Mouse (Mus musculus) mature B cell (primary cell): Measurements from ENCODE around the gene Fgfr2.
"Not testable (repeated sequence)": the region's sequence is repeated elsewhere in the genome, so short reads cannot be mapped to it uniquely, and the experiment has no call there.

Source experiments
- in situ Hi-C: fragments of 300-500 bp; cut with MboI; formaldehyde crosslinking; loops from 2 replicates; pipeline ENCODE4 v1.14.3; 2019

Gene Fgfr2

DNA sequence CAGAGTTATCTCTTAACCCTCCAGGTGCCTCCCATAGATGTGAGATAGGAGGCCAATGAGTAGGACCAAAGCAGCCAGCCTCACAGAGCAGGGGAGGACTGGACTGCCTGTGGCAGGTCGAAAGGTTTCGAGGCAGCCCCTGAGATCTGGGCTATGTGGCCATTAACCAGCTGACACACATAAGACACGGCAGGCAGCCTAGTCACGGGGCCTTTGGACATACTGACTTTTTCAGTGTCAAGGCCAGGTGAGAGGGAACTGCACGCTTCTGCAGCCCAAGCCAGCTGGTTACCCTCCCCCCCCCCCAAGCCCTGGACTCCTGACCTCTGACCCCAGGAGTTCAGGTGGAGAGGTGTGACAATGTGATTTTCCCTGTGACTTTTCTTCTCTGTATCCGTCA, 458.3 kb downstream of the Fgfr2 start:
- in situ Hi-C loops: no loop called here

DNA sequence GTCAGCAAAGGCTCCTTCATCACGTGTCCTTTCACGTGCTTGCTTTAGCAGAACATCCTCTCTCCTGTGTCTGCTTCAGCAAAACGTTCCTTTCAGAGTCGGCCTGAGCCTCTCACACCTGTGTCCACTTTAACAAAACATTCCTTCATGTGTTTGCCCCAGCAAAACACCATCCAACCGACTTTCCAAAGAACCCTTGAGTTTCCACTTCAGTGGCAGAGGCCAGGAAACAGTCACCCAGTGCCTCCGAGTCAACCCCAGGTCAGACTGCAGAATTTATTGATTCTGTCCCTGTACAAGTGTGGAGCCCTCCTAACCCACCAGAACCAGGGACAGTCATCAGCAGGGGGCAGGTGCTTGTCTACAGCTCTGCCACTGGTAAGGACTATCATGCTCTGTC, 460.3 kb downstream of the Fgfr2 start:
- in situ Hi-C loops: not testable (repeated sequence)

DNA sequence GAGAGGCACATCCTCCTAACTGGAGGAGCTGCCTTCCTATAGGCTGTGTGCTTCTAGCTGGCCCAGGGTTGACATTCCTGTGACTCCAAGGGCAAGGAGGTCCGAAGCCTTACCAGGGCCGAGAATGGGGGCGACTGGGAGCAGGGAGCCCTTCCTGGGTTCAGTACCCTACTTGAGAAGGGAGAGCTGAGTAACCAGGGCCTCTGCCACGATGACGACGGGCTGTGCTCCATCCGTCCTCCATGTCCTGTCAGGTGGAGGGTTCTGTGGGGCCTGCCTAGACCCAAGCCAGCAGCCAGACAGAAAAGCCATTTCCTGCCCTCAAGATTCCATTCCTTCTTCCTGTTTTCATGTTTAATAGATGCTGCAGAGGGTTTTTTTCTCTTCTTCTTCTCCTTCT, 463.5 kb downstream of the Fgfr2 start:
- in situ Hi-C loops: loop anchor here (10.0 kb wide), 2 partner anchors 235 to 345 kb away; no protein-coding TSS in a partner anchor

DNA sequence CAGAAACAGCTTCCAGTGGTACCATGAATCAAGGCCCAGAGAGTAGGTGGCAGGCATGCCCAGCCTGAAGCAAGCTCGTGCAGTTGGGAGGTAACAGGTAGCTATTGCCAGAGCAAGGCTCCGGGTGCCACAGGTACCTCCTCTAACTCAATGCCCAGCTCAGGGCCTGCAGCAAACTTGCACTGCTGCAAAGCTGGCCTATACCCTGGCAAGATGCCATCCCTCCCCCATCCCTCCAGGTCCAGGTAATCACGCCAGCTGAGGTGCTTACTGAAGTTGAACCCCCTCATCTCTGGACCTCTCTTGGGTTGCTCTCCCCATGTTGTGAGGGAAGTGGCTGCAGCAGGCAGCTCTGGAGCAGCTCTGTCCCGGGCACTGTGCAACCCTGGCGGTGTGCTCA, 464.5 kb downstream of the Fgfr2 start:
- in situ Hi-C loops: loop anchor here (10.0 kb wide), 2 partner anchors 236 to 346 kb away; no protein-coding TSS in a partner anchor

DNA sequence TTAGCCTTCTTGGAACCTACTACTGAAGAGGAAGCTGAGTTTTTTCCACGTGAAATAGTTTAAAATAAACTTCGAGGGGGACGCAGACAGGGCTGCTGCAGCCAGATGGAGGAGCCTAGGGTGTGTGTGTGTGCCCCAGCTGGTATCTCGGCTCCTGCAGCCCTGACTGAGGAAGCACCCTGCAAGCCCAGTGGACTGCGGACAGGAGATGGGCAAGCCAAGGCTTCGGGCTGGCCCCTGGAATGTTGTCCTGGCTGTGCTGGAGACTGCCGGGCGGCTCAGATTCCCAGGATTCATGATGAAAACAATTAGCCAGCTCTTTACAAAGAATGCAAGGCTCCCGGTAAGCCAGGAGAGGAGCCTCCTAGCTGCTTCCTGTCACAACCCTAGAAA, 465.1 kb downstream of the Fgfr2 start:
- in situ Hi-C loops: loop anchor here (10.0 kb wide), 2 partner anchors 237 to 347 kb away; no protein-coding TSS in a partner anchor

DNA sequence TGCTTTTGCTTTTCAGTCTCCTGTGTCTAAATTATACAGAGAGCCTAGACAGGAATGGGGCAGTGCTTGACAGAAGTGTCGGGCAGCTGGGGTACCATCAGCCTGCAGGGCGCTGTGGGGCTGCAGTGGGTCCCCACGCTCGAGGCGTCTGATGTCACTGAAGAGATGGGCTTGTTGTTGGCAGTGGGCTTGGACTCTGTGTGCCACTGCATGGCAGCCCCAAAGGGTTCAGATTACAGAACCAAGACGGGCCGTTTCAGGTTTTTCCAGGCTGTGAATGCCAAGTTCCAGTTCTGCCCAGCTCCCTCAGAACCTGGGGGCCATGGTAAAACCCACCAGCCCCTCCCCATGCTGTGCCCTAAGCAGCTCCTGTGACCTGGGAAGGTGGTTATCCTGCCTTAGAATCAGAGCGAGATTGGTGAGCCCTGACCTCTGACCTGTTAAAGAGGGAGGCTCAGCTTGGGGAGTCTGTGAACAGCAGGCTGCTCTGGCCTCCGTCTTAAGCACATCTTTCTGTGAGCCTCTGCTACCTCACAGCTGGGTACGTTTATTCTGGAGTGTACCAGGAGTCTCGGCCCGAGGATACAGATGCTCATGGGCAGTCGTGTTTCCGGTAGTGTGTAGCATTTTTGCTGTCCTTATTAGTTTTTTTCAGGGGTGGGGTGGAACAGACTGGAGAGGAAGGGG, 465.6 kb downstream of the Fgfr2 start:
- in situ Hi-C loops: loop anchor here (10.0 kb wide), 2 partner anchors 237 to 347 kb away; no protein-coding TSS in a partner anchor

DNA sequence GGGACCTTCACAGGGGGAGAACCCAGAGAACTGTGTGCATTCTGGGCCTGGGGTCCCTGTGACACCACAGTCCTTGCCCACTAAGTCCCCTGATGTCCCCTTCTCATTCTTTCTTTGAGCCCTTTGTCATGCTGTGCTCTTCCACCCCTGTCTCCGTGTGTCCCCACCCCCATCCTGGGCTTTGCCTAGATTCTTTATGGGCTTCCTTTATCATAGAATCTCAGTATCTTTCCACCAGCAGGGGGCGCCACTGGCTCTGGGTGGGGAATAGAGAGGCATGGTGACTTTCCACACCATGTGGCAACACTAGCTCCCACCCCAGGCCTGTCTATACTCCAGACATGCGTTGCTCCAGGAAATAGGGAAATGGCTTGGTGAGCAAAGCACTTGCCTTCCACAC, 466.6 kb downstream of the Fgfr2 start:
- in situ Hi-C loops: loop anchor here (10.0 kb wide), 2 partner anchors 238 to 348 kb away; no protein-coding TSS in a partner anchor

DNA sequence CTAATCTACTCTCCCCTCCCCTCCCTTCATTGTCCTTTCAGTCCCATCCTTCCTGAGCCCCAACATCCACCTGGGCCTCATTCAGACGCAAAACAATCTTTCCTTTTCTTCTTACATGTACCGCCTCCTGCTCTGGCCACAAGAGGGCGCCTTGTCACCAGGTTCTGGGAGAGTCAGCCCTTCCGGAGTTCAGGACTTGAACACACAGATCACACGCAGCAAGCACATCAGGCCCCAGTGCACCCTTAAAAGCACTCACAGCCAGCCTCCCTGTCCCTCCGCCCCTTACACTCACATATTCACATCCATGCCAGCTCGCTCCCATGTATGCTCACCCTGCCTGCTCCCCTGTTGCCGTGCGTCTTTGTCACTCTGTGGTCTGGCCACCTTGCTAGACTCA, 467.1 kb downstream of the Fgfr2 start:
- in situ Hi-C loops: loop anchor here (10.0 kb wide), 2 partner anchors 239 to 349 kb away; no protein-coding TSS in a partner anchor

DNA sequence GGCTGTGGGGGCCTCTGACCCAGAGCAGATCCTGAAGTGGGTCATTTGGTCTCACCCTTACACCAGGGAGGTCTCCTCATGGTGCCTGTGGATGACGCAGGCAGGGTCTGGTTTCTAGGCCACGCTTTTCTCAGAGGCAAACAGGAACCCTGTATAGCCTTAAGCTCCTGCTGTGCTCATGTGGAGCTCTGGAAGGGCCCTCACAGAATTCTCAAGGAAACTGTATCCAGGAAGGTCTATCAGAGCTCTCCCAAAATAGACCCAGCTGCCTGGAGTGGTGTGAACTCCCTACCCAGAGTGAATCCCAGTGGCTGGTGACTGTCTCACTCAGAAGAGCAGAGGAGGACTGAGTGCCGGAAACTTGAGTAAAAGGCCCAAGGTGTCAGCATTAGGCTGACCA, 468.7 kb downstream of the Fgfr2 start:
- in situ Hi-C loops: loop anchor here (10.0 kb wide), 2 partner anchors 240 to 350 kb away; no protein-coding TSS in a partner anchor

DNA sequence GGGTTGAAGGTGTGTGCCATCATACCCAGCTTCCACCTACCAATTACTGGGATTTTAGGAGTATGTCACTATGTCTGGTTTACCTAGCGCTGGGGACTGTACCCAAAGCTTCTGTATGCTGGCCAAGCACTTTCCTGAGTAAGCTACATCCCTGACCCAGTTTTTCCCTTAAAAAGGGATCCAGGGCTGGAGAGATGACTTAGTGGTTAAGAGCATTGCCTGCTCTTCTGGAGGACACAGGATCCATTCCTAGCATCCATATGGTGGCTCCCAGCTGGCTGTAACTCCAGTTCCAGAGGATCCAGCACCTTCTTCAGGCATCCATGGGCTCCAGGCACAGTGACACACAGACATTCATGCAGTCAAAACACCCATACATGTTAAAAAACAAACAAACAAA, 476.6 kb downstream of the Fgfr2 start:
- in situ Hi-C loops: no loop called here

DNA sequence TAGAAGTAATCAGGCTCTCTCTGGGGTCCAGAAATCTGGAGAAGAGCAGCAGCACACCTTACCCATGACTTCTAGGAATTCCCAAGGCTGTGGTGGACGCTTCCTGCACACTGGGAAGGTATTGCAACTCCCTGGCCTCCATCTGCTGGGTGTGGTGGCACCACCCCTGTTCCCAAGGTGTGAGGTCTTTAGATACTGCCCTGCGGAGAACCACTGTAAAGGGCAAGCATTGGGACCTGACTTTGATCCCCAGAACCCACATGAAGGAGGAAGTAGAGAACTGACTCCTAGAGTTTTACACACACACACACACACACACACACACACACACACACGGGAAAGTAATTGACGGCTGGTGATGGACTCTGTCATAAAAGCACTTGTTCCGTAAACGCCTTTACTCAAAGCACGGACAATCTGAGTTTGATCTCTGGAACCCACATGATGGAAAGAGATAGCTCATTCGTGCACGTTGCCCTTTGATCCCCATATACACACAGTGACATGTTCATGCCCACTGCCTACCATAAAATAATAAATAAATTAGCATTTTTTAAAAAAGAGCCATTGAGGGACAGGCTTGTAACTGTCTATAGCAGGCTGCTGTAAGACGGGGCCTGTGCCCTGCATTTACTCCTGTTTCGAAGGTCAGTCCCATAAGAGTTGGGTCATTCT, 478.4 kb downstream of the Fgfr2 start:
- in situ Hi-C loops: no loop called here

DNA sequence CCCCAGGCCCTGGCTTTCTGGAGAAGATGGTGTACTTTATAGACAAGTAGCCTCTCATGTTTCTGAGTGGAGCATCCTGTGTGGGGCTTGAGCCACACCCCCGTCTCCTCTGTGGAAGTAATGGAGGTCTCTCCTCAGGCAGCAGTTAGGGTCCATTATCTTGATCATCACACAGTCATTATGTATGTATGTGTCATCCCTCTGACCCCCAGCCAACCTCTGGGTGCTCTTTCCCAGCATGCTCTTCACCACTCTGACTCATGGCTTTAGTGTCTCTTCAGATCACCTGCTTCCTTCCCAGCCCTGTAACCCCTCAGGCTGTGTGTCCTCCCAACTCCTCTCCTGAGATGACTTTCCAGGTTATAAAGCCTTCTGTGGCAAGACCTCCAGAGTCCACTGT, 481.5 kb downstream of the Fgfr2 start:
- in situ Hi-C loops: no loop called here

DNA sequence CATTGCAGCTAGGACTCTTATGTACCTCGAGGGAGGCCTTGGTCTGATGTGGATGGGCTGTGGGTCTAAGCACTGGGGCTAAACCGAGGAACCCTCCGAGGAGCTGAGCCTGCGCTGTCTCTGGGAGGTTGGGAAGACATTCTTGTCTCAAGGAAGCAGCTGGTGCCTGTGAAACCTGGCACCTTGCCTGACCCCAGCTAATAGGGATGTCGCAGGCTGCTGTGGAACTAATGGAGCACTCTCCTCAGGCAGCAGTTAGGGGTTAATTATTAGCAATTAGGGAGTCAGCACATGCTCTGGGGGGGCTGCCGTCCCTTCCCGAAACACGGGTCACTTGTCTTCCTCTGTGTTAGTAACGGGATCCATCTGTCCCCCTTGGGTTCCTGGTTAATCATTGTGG, 482.2 kb downstream of the Fgfr2 start:
- in situ Hi-C loops: no loop called here

DNA sequence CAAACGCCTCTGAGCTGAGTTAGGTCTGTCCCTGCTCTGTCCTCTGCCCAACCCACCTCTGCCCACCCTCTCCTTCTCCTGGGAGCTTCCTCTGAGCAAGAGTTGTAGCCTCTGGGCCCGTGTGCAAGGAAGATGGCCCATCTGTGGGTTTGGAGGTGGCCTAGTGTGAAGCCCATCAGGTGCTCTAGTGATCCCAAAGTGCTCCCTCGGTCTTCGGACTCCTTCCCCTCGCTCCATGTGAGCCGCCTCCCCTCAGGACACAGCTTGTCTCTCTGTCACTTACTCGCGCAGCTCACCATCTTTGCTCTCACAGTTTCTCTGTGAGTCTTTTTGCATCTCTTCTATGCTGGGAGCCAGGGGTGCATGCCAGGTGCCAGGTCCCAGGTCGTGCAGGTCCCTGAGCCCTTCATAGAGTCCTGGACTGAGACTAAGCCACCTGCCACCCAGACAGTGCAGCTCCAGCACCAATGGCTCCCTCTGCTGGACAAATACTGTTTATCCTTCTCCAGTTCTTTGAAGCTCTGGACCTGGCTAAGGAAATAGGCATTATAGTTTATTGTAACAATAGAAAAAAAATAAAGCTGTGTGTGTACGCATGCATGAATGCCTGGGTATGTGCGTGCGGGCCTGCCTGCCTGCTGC, 484.6 kb downstream of the Fgfr2 start:
- in situ Hi-C loops: no loop called here

DNA sequence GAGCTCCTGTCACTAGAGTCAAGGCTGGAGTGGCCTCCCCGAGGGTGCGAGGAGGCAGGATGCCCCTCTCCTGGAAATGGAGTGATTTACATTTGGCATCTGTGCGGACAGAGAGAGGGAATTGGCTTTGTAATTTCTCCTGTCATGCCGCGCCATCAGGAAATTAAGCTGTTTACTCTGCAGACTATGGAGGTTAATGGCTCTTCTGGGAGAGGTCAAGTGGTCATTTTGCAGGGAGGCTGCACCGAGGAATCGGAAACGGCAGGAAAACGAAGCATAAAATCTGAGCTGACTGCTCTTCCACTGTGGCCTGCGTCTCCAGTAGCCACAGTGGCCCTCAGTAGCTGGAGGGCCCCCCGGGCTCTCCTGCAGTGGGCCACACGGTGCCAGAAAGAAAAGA, 485.9 kb downstream of the Fgfr2 start:
- in situ Hi-C loops: no loop called here

DNA sequence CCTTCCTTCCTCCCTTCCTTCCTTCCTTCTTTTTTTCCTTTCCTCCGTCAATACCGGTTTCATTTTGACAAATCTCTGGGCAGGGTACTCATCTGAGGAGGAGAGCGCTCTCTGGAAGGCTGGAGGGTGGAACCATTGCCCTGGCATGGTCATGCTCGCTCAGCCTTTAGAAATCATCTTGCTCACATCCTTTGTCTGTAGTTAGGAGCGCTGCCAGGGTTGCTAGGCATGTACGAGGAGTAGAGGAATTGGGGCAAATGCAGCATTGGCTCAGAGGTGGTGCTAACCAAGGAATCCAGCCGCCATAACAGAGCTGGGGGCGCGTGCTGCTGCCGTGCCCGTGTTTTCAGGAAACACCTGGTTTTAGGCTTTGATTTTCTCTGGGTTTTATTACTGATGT, 491.8 kb downstream of the Fgfr2 start:
- in situ Hi-C loops: no loop called here

DNA sequence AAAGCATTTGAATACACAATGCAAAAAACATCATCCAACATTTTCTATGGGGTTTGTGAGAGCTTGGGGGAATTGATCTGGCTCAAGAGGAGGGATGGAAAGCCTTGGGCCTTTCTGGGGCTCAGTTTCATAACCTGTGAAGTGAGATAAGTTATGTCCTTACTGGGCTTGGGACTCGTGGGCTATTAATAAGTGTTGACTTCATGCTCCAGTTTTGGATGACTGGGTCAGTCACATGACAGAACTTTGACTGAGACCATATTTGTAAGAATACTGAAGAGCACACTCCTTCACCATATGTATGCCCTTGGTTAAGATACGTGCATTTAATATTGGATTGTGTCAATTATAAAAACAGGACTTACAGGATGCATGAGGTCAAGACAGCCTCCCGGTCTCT, 495.7 kb downstream of the Fgfr2 start:
- in situ Hi-C loops: no loop called here

DNA sequence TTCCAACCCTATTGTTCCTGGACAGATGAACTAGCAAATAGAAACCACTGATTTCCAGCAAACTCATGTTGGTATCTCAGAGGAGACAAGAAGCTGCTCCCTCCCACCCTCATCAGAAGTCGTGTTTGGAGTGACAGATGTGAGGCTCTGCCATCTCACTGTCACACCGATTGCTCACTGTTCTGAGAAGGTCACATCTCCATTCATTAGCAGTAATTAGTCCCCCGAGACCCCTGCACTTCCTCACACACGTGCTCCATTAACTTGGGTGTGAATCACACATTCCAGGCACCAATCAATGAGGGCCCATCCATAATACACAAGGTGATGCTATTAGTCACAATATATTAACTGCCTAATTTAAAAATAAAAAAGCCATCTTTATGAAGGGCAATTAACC, 497.0 kb downstream of the Fgfr2 start:
- in situ Hi-C loops: no loop called here

DNA sequence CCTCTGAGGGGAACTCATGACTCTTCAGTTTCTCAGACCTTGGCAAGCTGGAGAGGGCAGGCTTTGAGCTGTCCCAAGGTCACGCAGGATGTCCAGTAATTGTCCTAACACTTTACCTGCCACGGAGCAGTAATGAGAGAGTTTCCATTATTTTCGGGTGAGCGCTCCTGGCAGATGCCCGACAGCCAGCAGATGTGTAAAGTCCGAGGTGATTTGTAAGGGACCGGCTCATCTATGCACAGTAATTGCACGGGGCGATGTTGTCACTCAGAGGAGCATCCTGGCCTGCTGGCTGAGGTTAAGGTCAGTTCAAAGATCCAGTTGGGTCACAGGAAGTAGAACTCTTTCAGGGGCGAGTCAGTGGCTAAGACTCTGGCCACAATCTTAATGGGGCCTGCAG, 499.0 kb downstream of the Fgfr2 start:
- in situ Hi-C loops: no loop called here

DNA sequence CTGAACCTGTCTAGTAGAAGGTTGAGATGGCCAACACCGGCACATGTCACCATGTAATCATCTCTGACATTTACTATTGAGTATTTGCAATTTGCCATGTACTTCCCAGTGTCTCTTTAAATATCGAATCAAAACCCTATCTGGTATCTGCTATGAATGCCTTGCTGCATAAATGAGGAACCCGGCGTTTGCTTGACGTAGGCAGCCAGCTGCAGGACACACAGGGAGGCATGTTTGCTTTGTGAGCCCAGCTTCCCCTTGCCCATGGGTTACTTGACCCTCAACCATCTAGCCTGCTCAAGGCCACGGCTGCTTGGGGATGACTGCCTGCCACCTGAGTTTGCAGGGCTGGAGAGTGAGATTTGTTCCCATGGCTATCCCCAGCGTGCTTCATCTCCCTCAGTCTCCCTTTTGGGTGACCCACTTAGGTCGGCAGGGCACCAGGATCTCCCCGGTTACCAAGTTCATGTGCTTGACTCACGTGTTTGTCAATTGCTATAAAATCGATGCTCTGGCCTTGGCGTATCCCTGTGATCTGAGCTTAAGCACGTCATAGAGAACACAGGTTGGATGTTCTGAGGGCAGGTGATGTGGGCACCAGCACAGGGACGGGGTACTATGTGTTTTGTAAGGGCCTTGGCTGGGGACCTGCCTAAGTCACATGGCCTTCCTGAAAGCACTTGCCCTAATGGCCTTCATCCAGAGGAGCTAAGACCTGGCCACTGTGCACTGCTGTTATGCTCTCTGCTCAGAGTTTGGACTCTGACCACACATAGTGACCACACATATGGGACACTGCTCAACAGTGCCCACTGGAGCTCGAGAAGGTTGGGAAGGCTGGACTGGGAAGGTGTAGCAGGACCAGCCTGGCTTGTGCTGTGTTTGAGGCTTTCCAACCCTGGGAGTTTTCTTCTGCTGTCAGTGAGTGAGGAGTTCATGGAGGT, 502.9 kb downstream of the Fgfr2 start:
- in situ Hi-C loops: no loop called here

DNA sequence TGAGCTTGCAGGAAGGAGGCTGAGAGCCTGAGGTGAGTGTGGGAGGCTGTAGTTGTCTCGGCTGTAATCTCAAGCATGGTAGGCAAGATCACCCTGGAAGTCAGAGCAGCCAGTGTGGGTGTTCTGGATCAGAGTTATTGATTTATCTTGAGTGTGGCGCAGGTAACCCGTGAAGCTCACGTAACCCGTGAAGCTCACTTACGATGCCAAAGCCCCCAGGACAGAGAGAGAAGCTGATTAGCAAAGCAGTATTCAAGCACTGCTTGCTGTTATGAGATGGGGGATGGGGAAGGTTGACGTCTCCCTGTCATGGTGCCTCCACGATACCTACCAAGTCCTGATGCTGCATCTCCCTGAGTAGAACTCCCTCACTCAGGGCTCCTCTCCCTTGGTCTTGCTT, 503.6 kb downstream of the Fgfr2 start:
- in situ Hi-C loops: no loop called here
